Mouse (Mus musculus) adipocyte (in vitro differentiated cells): ENCODE measurements at regions not wholly inside any gene's neighbourhood (a gene's known extent, or its start where the extent isn't known, plus 50 kb on each side); places are given as distances from the start of the nearest gene placed in this dataset.

ENCODE experiments used
- DNase-seq: peaks from one replicate; pipeline ENCODE4 v3.0.0-alpha.2; 2016; ENCODE audit warnings: low spot score

DNA sequence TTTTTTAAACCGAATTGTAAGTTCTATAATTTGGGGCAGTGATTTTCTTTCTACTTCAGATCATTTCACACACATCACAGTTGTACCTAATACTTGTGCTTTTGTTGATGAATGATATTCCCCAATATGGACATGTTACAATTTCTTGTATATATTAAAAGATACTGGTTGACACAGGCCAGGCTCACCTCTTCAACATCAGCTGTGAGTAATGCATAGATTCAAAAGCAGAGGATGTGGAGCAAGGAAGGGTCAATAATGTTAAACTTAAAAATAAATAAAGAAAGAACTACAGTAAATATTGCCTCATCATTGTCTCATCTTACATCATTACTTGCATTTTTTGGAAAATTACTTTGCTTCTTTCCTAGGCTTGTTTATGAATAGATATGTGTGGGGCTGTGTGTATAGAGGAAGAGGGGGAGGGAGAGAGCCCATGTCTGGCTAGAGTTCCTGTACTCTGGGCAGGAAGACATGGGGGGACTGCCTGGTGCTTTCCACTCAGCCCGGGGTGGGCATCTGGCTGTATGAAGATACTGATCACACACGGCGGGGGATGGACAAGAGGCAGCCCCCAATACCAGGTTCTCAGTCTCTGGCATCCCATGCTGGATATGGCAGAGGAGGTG is 490.1 kb downstream of the Gm6377 start:
- no peak for DNase-seq

GRCm38 (mm10) chrX:109734961-109735537 is 538.5 kb downstream of the Gm6377 start:
- peak; percentile 2 for DNase-seq

GRCm38 (mm10) chrX:109735967-109736366 is 539.4 kb downstream of the Gm6377 start:
- DNase-seq = no peak
